Mouse (Mus musculus) hematopoietic stem cell, adult 5-6 weeks (primary cell): ENCODE measurements around the gene Slc9b2. TPM values are rescaled to one million over a fixed set of nuclear protein-coding genes. Genes with fewer than 3 reads are reported as not detected.

Experiments
- ATAC-seq, 2 experiments: fragments of 125-278 bp in 1 of 2; replicated peaks in 1 of 2; 2 replicates each; pipeline ENCODE4 v1.8.0; 2016 to 2017; ENCODE audit warnings: inconsistent platforms in 2 of 2, mild to moderate bottlenecking in 2 of 2, moderate number of reproducible peaks in 2 of 2, low read depth in 1 of 2, moderate TSS enrichment in 1 of 2; ENCODE audit not compliant: low FRiP score in 2 of 2, poor library complexity in 2 of 2, severe bottlenecking in 2 of 2, insufficient read depth in 1 of 2, low TSS enrichment in 1 of 2
- total RNA-seq: library from RNA; stranded (forward); fragments of 172-1452, 232-1000 nt; gene quantifications from 2 replicates; pipeline ENCODE4 v1.2.3, GENCODE M21; 2017

The Slc9b2 gene
- 0.60 and 2.1 TPM in 2 replicates for total RNA-seq

GRCm38 (mm10) chr3:135307411-135308259 lies at the start of gene Slc9b2:
Gene Slc9b2, plus strand, starts transcription at chr3:135307700.
- peak; percentile 99 for ATAC-seq

- no peak for ATAC-seq
These were observed 48.6 kb upstream of the Slc9b2 start for GRCm38 (mm10) chr3:135258919-135259318.

- no peak for ATAC-seq
These were observed 47.3 kb upstream of the Slc9b2 start for GRCm38 (mm10) chr3:135260233-135260632.

- ATAC-seq: no peak
These were observed 38.9 kb upstream of the Slc9b2 start for GRCm38 (mm10) chr3:135268616-135269015.

- ATAC-seq: no peak
These were observed 38.0 kb upstream of the Slc9b2 start for GRCm38 (mm10) chr3:135269391-135269990.

- ATAC-seq: no peak
These were observed 34.9 kb upstream of the Slc9b2 start for GRCm38 (mm10) chr3:135272627-135273026.

GRCm38 (mm10) chr3:135273047-135273446 lies 34.5 kb upstream of the Slc9b2 start:
- ATAC-seq: no peak

GRCm38 (mm10) chr3:135280160-135280559 lies 27.3 kb upstream of the Slc9b2 start:
- ATAC-seq: peak; percentile 35 to 65; a peak in 2 of 4 replicates

GRCm38 (mm10) chr3:135280669-135281415 lies 26.7 kb upstream of the Slc9b2 start, which contains the start of gene Bdh2:
Gene Bdh2, plus strand, starts transcription at chr3:135281221.
- peak; percentile 88 to 89 for ATAC-seq

GRCm38 (mm10) chr3:135281701-135282100 lies 25.8 kb upstream of the Slc9b2 start:
- no peak for ATAC-seq

- no peak for ATAC-seq
These were observed 22.2 kb upstream of the Slc9b2 start for GRCm38 (mm10) chr3:135285256-135285655.

- ATAC-seq: no peak
These were observed 21.7 kb upstream of the Slc9b2 start for GRCm38 (mm10) chr3:135285807-135286206.

GRCm38 (mm10) chr3:135288138-135288750 lies 19.3 kb upstream of the Slc9b2 start:
- no peak for ATAC-seq

GRCm38 (mm10) chr3:135289148-135289547 lies 18.4 kb upstream of the Slc9b2 start:
- no peak for ATAC-seq

- ATAC-seq: peak; percentile 68 to 81; a peak in 3 of 4 replicates
These were observed 17.1 kb upstream of the Slc9b2 start for GRCm38 (mm10) chr3:135290249-135290894.

- ATAC-seq: no peak
These were observed 13.8 kb upstream of the Slc9b2 start for GRCm38 (mm10) chr3:135293703-135294102.

- ATAC-seq: no peak
These were observed 11.9 kb upstream of the Slc9b2 start for GRCm38 (mm10) chr3:135295559-135295958.
